Mouse (Mus musculus) lung, embryonic 16.5 days (tissue): ENCODE data around the gene Sowahb. TPM values are rescaled to one million over a fixed set of nuclear protein-coding genes. Genes with fewer than 3 reads are reported as not detected.

ENCODE experiments used
- ATAC-seq: fragments of 200-750 bp; cut with Nextera tagmentation; 2 replicates; pipeline ENCODE4 v1.8.0; 2017; ENCODE audit warnings: low read depth, mild to moderate bottlenecking, moderate library complexity
- H3K27ac ChIP-seq: fragments of 300-500 bp; sonication (generic); 2 replicates; pipeline ENCODE4 v1.5.1; 2014; ENCODE audit warnings: mild to moderate bottlenecking, control low read depth, low read length
- H3K27me3 ChIP-seq: fragments of 300-500 bp; sonication (generic); 2 replicates; pipeline ENCODE4 v1.6.1; 2014; ENCODE audit warnings: low read depth, low read length, mixed read lengths; ENCODE audit not compliant: control insufficient read depth, insufficient read depth
- H3K36me3 ChIP-seq: fragments of 300-500 bp; sonication (generic); 2 replicates; pipeline ENCODE4 v1.6.1; 2014; ENCODE audit warnings: low read length; ENCODE audit not compliant: control insufficient read depth, insufficient read depth
- H3K4me1 ChIP-seq: fragments of 300-500 bp; sonication (generic); replicated peaks from 2 replicates; pipeline ENCODE4 v1.6.1; 2014; ENCODE audit warnings: low read length, mixed read lengths; ENCODE audit not compliant: control insufficient read depth, insufficient read depth
- H3K4me2 ChIP-seq: fragments of 300-500 bp; sonication (generic); 2 replicates; pipeline ENCODE4 v1.6.1; 2014; ENCODE audit warnings: low read depth, low read length, control low read depth
- H3K4me3 ChIP-seq: fragments of 300-500 bp; sonication (generic); 2 replicates; pipeline ENCODE4 v1.5.1; 2014; ENCODE audit warnings: mild to moderate bottlenecking, low read length, control low read depth
- H3K9ac ChIP-seq: fragments of 300-500 bp; sonication (generic); 2 replicates; pipeline ENCODE4 v1.6.1; 2014; ENCODE audit warnings: low read length, control low read depth
- H3K9me3 ChIP-seq: fragments of 300-500 bp; sonication (generic); 2 replicates; pipeline ENCODE4 v1.6.1; 2016; ENCODE audit warnings: low read length; ENCODE audit not compliant: control insufficient read depth
- WGBS: fragments of 180-500 bp; shearing (Covaris S2); extraction: QIAGEN DNeasy Blood & Tissue Kit; methylation state at CpG from one replicate; pipeline ENCODE4 v1.1.7; 2014; 5-methylcytosine and 5-hydroxymethylcytosine counted together
- polyA plus RNA-seq: library from polyadenylated mRNA; unstranded; fragments of >200 nt; fragmentation: Nextera tagmentation; extraction: Ambion mirVana; gene quantifications from 2 replicates; pipeline ENCODE4 v1.2.1, GENCODE M21; 2015

Sowahb gene
- polyA plus RNA-seq, 1 experiment from 2014 or later: 1.2 TPM

DNA sequence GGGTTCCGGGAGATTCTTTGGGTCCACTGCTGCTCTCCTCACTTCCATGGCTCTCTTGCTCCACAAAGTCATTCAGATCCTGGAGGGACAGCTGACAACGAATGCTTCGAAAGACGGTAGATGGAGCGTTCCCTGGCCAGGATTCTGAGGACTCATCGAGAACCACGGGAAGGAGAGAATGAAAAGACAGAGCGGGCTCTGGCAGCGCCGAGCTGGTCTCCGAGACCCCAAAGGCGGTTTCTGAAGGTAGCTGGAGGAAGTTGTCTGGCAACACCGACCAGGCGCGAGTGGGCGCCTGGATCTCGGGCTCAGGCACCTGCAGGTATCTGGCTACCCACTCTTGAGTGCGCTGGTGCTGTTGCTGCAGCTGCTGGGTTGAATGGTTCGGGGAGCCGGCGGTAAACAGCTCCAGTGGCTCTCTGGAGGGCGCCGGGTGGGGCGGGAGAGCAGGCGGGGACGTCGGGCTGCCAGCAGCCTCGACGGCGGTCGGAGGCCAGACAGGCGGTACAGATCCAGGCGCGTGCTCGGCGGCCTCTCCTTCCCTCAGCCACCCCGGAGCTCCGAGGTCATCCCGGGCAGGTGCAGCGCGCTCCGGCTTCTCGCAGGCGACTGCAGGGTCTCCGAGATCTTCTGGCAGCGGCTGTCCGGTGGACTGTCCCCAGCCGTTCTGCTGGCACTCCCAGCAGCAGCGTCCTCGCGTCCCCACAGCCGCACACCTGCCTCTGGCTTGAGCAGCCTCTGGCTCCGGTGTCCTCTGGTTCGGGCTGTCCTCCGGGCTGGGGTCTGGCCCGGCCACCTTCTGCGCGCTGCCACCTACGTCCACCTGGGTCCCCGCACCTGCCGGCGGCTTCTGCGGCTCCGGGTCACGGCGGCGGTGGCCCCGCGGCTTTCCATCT is 886 bp downstream of the Sowahb start:
- peak overlapping the region; percentile 63 for H3K9ac ChIP-seq
- H3K4me1 ChIP-seq: peaks cover 28% of the 10 kb centered on the region
- H3K36me3 ChIP-seq: no peaks in the 10 kb centered on the region
- H3K27me3 ChIP-seq: peaks cover 41% of the 10 kb centered on the region
- peak overlapping the region; percentile 89 for H3K4me2 ChIP-seq
- WGBS: 2% methylated on average over 66 of the region's 69 CpGs
- no peaks in the 10 kb centered on the region for H3K9me3 ChIP-seq
- H3K4me3 ChIP-seq: peak overlapping the region; percentile 62
- peak; percentile 3; the same call in 1 of the 2 replicates for ATAC-seq
- H3K27ac ChIP-seq: no peak overlapping the region

DNA sequence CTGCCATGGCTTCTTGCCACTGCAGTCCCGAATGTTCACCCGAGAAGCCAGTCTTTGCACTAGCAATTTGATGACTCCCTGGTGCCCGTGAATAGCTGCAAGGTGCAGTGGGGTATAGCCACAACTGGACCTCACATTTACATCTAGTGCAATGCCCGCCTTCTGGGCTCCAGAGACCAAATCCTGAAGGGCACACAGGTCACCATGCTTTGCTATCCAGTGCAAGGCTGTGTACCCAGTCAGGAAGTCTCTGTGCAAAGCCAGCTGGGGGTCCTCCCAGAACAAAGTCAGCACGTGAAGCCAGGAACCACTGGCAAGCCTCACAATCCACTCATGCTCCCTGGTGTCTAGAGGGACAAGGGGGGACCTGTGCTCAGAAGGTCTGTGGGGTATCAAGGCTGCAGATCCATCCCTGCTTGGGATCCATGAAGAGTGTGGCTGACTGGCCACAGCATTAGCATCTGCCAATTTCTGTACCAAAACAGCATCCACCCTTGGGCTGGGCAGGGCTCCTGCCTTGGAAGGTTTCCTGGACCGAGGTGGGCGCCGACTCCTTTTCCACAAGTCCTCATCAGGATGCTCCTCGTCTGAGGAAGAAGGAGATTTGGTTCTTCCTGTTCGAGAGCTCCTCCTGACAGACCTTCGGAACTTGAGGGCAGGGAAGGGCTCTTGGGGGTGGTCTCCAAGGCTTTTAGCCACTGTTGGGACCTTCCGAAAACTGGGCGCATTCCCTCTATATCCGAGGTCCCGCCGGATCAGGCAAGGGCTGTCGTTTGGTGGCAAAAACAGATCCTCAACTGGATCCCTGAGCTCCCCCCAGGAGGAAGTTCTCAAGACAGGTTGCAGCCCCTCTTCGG is 1.8 kb downstream of the Sowahb start:
- H3K27ac ChIP-seq: no peak overlapping the region
- peak overlapping the region; percentile 62; the same call in 1 of the 2 replicates for H3K4me3 ChIP-seq
- no peaks in the 10 kb centered on the region for H3K36me3 ChIP-seq
- peaks cover 41% of the 10 kb centered on the region for H3K27me3 ChIP-seq
- peaks cover 28% of the 10 kb centered on the region for H3K4me1 ChIP-seq
- H3K9me3 ChIP-seq: no peaks in the 10 kb centered on the region
- H3K9ac ChIP-seq: no peak overlapping the region
- no peak for ATAC-seq
- peak overlapping the region; percentile 89 for H3K4me2 ChIP-seq
- WGBS: 44% methylated on average over 18 of the region's 18 CpGs

DNA sequence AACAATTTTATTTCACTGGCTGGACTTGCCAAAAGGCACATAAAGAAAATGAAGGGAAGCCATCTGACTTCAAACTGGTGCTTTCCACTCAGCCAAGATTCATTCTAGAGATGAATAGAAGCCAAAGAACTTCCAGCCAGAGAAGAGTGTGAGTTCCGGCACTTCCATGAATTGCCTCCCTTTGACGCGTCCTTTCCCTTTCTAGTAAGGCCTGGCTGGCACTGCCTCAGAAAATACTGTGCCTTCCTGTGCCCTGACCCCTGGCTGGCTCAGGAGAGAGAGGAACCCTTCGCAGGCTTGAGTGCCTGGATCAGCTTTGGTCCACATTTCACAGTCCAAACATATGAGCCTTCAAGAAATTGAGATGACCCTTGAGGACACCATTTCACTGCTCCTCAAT is 2.8 kb downstream of the Sowahb start:
- ATAC-seq: no peak
- Histone ChIP-seq H3K4me1 (peaks cover 34% of the 10 kb centered on the region), H3K4me2 (no peak overlapping the region), H3K4me3 (no peak overlapping the region), H3K27me3 (peaks cover 41% of the 10 kb centered on the region), H3K9ac (no peak overlapping the region), H3K36me3 (no peaks in the 10 kb centered on the region), H3K9me3 (no peaks in the 10 kb centered on the region), H3K27ac (no peak overlapping the region)
- WGBS: 44% methylated on average over 4 of the region's 4 CpGs

DNA sequence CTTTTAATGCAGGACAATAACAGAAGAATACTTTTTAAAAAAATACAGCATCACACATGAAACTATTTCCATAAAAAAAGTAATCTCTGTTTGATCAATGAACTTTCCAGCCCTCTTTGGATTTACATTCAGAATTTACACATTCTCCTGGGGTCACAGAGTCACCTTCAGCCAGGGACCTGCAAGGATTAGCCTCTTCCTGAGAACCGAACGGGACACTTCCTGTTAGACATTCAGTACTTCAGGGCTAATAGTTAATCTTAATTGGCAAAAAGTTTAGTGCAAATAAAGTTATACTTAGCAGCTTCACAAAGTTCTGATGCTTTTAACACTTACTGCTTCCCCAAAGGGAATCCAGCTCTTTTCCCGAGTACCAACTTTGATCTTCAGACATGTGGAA is 3.5 kb downstream of the Sowahb start:
- Histone ChIP-seq H3K9ac (no peak overlapping the region), H3K4me1 (peaks cover 34% of the 10 kb centered on the region), H3K27ac (no peak overlapping the region), H3K9me3 (no peaks in the 10 kb centered on the region), H3K27me3 (peaks cover 36% of the 10 kb centered on the region), H3K36me3 (no peaks in the 10 kb centered on the region), H3K4me3 (no peak overlapping the region), H3K4me2 (no peak overlapping the region)
- WGBS: 20% methylated on average over 3 of the region's 3 CpGs
- ATAC-seq: no peak

DNA sequence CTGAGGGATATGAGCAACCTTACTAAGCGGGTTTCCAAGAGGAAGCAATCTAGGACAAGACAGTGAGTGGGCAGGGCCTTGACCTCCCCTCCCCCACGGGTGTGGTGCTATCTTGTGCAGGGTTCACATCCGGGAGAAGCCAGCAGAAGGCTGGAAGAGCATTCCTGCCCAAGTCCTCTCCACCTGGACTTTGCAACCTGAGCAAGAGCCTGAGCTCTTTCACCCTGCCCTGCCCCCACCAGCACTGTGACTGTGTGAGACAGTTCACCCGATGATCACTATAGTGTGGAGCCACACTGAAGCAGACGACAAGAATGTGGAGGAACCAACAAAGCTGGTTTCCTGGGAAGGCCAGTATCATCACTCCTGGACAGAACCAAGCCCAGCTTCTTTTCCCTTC is 4.7 kb downstream of the Sowahb start:
- WGBS: 46% methylated on average over 5 of the region's 5 CpGs
- H3K4me3 ChIP-seq: no peak overlapping the region
- peaks cover 26% of the 10 kb centered on the region for H3K27me3 ChIP-seq
- no peak overlapping the region for H3K4me2 ChIP-seq
- no peak overlapping the region for H3K9ac ChIP-seq
- H3K27ac ChIP-seq: no peak overlapping the region
- no peaks in the 10 kb centered on the region for H3K9me3 ChIP-seq
- H3K36me3 ChIP-seq: no peaks in the 10 kb centered on the region
- peaks cover 33% of the 10 kb centered on the region for H3K4me1 ChIP-seq
- ATAC-seq: no peak

DNA sequence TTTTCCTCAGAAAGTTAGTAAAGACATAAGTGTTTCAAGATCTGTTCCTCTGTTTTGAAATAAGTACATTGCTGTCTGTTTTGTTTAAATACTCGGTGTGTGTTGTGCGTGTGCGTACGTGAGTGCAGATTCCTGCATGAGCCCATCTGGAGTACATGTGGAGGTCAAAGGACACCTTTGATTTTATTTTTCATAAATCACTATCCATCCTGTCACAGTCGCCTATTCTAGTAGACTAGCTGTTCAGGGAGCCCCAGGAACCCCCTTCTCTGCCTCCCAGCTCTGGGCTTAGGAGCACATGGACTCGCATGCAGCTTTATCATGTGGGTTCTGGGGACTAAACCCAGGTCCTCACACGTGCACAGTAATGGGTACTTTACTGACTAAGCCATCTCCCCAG is 8.6 kb downstream of the Sowahb start:
- ATAC-seq: no peak
- Histone ChIP-seq H3K27ac (no peak overlapping the region), H3K9ac (no peak overlapping the region), H3K9me3 (no peaks in the 10 kb centered on the region), H3K4me2 (no peak overlapping the region), H3K4me1 (peaks cover 9% of the 10 kb centered on the region), H3K4me3 (no peak overlapping the region), H3K36me3 (no peaks in the 10 kb centered on the region), H3K27me3 (no peaks in the 10 kb centered on the region; the same call in 1 of the 2 replicates)
- WGBS: 40% methylated on average over 7 of the region's 7 CpGs

DNA sequence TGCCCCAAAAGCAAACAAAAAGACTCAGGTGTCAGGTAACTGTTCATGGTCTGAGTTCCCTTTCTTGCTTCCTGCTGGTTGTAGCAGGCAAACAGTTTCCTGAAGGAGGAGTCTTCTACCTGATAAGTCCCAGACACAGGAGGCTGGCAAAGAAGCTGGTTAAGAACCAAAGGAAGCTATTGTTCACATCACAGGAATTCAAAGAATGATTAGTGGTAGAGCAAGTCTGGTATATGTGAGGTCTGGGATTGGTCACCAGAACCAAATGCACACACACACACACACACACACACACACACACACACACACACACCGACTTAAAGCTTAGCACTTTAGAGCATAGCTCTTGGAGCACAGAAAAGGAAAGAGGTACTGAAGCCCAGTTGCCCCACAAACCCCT is 9.5 kb downstream of the Sowahb start:
- H3K4me3 ChIP-seq: no peak overlapping the region
- H3K27me3 ChIP-seq: no peaks in the 10 kb centered on the region
- H3K4me1 ChIP-seq: peaks cover 8% of the 10 kb centered on the region
- no peak overlapping the region for H3K9ac ChIP-seq
- ATAC-seq: peak; percentile 77
- H3K4me2 ChIP-seq: no peak overlapping the region
- WGBS: 50% methylated on average over 1 of the region's 1 CpGs
- H3K9me3 ChIP-seq: no peaks in the 10 kb centered on the region
- peak overlapping the region; percentile 38; the same call in 1 of the 2 replicates for H3K27ac ChIP-seq
- no peaks in the 10 kb centered on the region for H3K36me3 ChIP-seq

DNA sequence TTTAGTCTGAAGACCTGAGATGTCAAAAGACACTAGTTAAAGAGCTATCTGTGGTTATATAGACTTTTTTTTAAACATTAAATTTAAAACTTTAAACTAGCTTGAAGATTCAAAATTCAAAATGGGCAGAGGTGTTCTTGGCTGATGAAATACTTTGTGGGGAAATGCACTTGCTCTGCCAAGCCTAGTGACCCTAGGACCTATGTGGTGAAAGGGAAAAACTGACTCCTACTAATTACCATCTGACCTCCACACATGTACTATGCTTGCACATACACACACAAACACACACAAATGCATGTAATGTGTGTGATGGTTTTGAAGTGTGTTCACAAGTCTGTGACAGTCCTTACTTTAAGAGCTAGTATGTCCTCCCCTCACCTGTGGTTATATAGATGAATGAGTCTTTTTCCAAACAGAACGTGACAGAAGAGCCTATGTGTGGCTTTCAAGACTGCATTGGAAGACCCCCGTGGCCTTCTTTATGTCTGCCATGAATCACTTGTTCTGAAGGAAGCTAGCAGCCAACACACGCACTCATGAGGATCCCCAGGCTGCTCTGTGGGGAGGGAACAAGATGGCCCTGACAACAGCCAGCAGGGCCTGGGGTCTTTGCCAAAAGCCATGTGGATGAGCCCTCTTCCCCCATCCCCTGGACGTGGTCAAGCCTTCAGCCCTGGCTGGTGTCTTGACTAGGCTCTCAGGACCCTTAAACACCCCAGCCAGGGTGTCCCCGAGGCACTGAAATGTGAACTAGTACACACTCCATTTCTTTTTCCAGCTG is 11.5 kb downstream of the Sowahb start:
- Histone ChIP-seq H3K27me3 (no peaks in the 10 kb centered on the region), H3K4me2 (no peak overlapping the region), H3K4me1 (peaks cover 8% of the 10 kb centered on the region), H3K4me3 (no peak overlapping the region), H3K9me3 (no peaks in the 10 kb centered on the region), H3K27ac (no peak overlapping the region), H3K36me3 (no peaks in the 10 kb centered on the region), H3K9ac (no peak overlapping the region)
- 69% methylated on average over 5 of the region's 5 CpGs for WGBS
- ATAC-seq: no peak
